In genomic region chr11:4260463-4261187, GRCm38 (mm10) we compare ENCODE assay signal across 9 mouse cellular contexts. TPM values are rescaled to one million over a fixed set of nuclear protein-coding genes. Genes with fewer than 3 reads are reported as not detected.
DNase-seq lines count a peak whose midpoint lies in the region; ATAC-seq and TF ChIP-seq lines count a peak whose summit lies in the region.
"Had no signal": no experiment of that assay in that cellular context is flagged by ENCODE, and none has a peak within 500 bp of the region (broad histone marks: within the 10 kb centered on the region; RNA-seq: fewer than 3 reads in every experiment).

No protein-coding gene starts in this region.

- H3K36me3 ChIP-seq in midbrain, embryonic 10.5 days, result no peaks in the 10 kb centered on the region
- H3K36me3 ChIP-seq in midbrain, embryonic 13.5 days, result no peaks in the 10 kb centered on the region
- no peaks in the 10 kb centered on the region for H3K36me3 ChIP-seq in embryonic facial prominence, embryonic 14.5 days (ENCODE audit: control insufficient read depth, insufficient read depth, low read length)
- H3K36me3 ChIP-seq in intestine, embryonic 16.5 days (ENCODE audit: control insufficient read depth, insufficient read depth, low read length), result no peaks in the 10 kb centered on the region
- H3K36me3 ChIP-seq: neural tube, embryonic 13.5 days had no signal

- no peak for TF ChIP-seq CTCF in lung, adult 2 months (IDR thresholded peaks at IDR 0.05; ENCODE audit: insufficient read depth, low read length)

- no peak overlapping the region for H3K4me3 ChIP-seq in midbrain, embryonic 10.5 days
- no peak overlapping the region for H3K4me3 ChIP-seq in midbrain, embryonic 13.5 days (replicated peaks)
- H3K4me3 ChIP-seq in embryonic facial prominence, embryonic 14.5 days (ENCODE audit: low read depth, low read length), result no peak overlapping the region
- H3K4me3 ChIP-seq in intestine, embryonic 16.5 days (ENCODE audit: low read length), result no peak overlapping the region
- H3K4me3 ChIP-seq in lung, adult 2 months (replicated peaks; ENCODE audit: extremely low read depth, low read depth, low read length), result peak overlapping the region; percentile 43
- H3K4me3 ChIP-seq: neural tube, embryonic 13.5 days had no signal

- peak overlapping the region; percentile 28; the same call in 1 of the 2 replicates for H3K27ac ChIP-seq in midbrain, embryonic 10.5 days (replicated peaks)
- H3K27ac ChIP-seq in midbrain, embryonic 13.5 days, result no peak overlapping the region
- no peak overlapping the region for H3K27ac ChIP-seq in embryonic facial prominence, embryonic 14.5 days (replicated peaks; ENCODE audit: low read depth, low read length)
- H3K27ac ChIP-seq in intestine, embryonic 16.5 days (ENCODE audit: low read length), result peak overlapping the region; percentile 53
- H3K27ac ChIP-seq: neural tube, embryonic 13.5 days had no signal

- no peak for DNase-seq in midbrain, embryonic 10.5 days (ENCODE audit: low spot score)
- DNase-seq in embryonic facial prominence, embryonic 14.5 days (ENCODE audit: low spot score), result peak; percentile 63
- DNase-seq in lung, adult 2 months, result peak; percentile 49
- DNase-seq in right cerebral cortex, postnatal 10 days (ENCODE audit: low spot score in 2 of 2), result no peak
- no peak for DNase-seq in spleen, postnatal 36 days (ENCODE audit: low spot score in 2 of 2)
- no peak for DNase-seq in yolk sac, embryonic 10.5 days (ENCODE audit: low spot score)

- no peaks in the 10 kb centered on the region for H3K9me3 ChIP-seq in midbrain, embryonic 10.5 days (replicated peaks)
- H3K9me3 ChIP-seq in midbrain, embryonic 13.5 days, result no peaks in the 10 kb centered on the region
- no peaks in the 10 kb centered on the region for H3K9me3 ChIP-seq in embryonic facial prominence, embryonic 14.5 days (ENCODE audit: control insufficient read depth, low read length)
- no peaks in the 10 kb centered on the region for H3K9me3 ChIP-seq in intestine, embryonic 16.5 days (ENCODE audit: control insufficient read depth, low read length)
- H3K9me3 ChIP-seq: neural tube, embryonic 13.5 days had no signal

- 76% methylated on average over 14 of the region's 14 CpGs for WGBS in midbrain, embryonic 10.5 days
- WGBS in midbrain, embryonic 13.5 days, result 50% methylated on average over 14 of the region's 14 CpGs
- WGBS in embryonic facial prominence, embryonic 14.5 days, result 32% methylated on average over 14 of the region's 14 CpGs
- WGBS in intestine, embryonic 16.5 days, result 28% methylated on average over 14 of the region's 14 CpGs
- WGBS in lung, adult 2 months, result 7% methylated on average over 14 of the region's 14 CpGs

- H3K9ac ChIP-seq in midbrain, embryonic 13.5 days (replicated peaks), result no peak overlapping the region
- H3K9ac ChIP-seq in embryonic facial prominence, embryonic 14.5 days (ENCODE audit: low read depth, low read length), result 0 out of 2 replicates have a peak overlapping the region, but pooled peaks have one; percentile 5
- H3K9ac ChIP-seq in intestine, embryonic 16.5 days (ENCODE audit: low read depth, low read length), result peak overlapping the region; percentile 36; the same call in 1 of the 2 replicates
- H3K9ac ChIP-seq: neural tube, embryonic 13.5 days had no signal

- no peak overlapping the region for H3K4me2 ChIP-seq in midbrain, embryonic 13.5 days (replicated peaks)
- H3K4me2 ChIP-seq in embryonic facial prominence, embryonic 14.5 days (ENCODE audit: low read depth, low read length), result no peak overlapping the region
- H3K4me2 ChIP-seq in intestine, embryonic 16.5 days (ENCODE audit: low read depth, low read length), result peak overlapping the region; percentile 32
- H3K4me2 ChIP-seq: neural tube, embryonic 13.5 days had no signal

- TF ChIP-seq POLR2A in lung, adult 2 months (IDR thresholded peaks at IDR 0.05; ENCODE audit: borderline replicate concordance, extremely low read depth, low read depth, low read length), result no peak

- peaks cover 51% of the 10 kb centered on the region for H3K27me3 ChIP-seq in midbrain, embryonic 10.5 days (ENCODE audit: low read depth, poor library complexity, severe bottlenecking)
- H3K27me3 ChIP-seq in midbrain, embryonic 13.5 days, result peaks cover 31% of the 10 kb centered on the region
- peaks cover 14% of the 10 kb centered on the region for H3K27me3 ChIP-seq in embryonic facial prominence, embryonic 14.5 days (replicated peaks; ENCODE audit: control insufficient read depth, insufficient read depth, low read length)
- no peaks in the 10 kb centered on the region for H3K27me3 ChIP-seq in intestine, embryonic 16.5 days (replicated peaks; ENCODE audit: control insufficient read depth, insufficient read depth, low read length)

- no peak for ATAC-seq in midbrain, embryonic 13.5 days
- no peak for ATAC-seq in embryonic facial prominence, embryonic 14.5 days (ENCODE audit: low read depth)
- ATAC-seq in intestine, embryonic 16.5 days, result no peak

- peaks cover 29% of the 10 kb centered on the region for H3K4me1 ChIP-seq in midbrain, embryonic 10.5 days
- peaks cover 16% of the 10 kb centered on the region for H3K4me1 ChIP-seq in midbrain, embryonic 13.5 days (replicated peaks)
- H3K4me1 ChIP-seq in embryonic facial prominence, embryonic 14.5 days (ENCODE audit: control insufficient read depth, insufficient read depth, low read length), result peaks cover 20% of the 10 kb centered on the region
- H3K4me1 ChIP-seq in intestine, embryonic 16.5 days (ENCODE audit: control insufficient read depth, insufficient read depth, low read length), result peaks cover 56% of the 10 kb centered on the region
- H3K4me1 ChIP-seq in lung, adult 2 months (ENCODE audit: control insufficient read depth, insufficient read depth, low read length), result peaks cover 12% of the 10 kb centered on the region

RNA-seq across cellular contexts. Expression of gene Lif, which starts 3.3 kb away (rescaled TPM):
- 0.21 TPM in 1 of 2 replicates, not detected in the other for polyA plus RNA-seq in midbrain, embryonic 10.5 days (2016; fragmentation: Nextera tagmentation; extraction: Ambion mirVana)
- polyA plus RNA-seq in midbrain, embryonic 13.5 days (2015; fragmentation: Nextera tagmentation; extraction: Ambion mirVana), result 0.19 TPM in 1 of 2 replicates, not detected in the other
- polyA plus RNA-seq in embryonic facial prominence, embryonic 14.5 days (2014; fragmentation: Nextera tagmentation; extraction: Ambion mirVana), result 0.57 and 0.67 TPM in 2 replicates
- polyA plus RNA-seq in intestine, embryonic 16.5 days (2015; fragmentation: Nextera tagmentation; extraction: Ambion mirVana), result 0.95 and 0.98 TPM in 2 replicates
- 3.5 and 4.9 TPM in 2 replicates for polyA plus RNA-seq in lung, adult 2 months (2012; rRNA removed)
- polyA plus RNA-seq: neural tube, embryonic 13.5 days had no signal

RNA-seq across cellular contexts. Expression of gene Osm, which starts 24.4 kb away (rescaled TPM):
- polyA plus RNA-seq in midbrain, embryonic 10.5 days (2016; fragmentation: Nextera tagmentation; extraction: Ambion mirVana), result 0.05 TPM in 1 of 2 replicates, not detected in the other
- 0.12 TPM in 1 of 2 replicates, not detected in the other for polyA plus RNA-seq in midbrain, embryonic 13.5 days (2015; fragmentation: Nextera tagmentation; extraction: Ambion mirVana)
- 0.12 and 0.17 TPM in 2 replicates for polyA plus RNA-seq in embryonic facial prominence, embryonic 14.5 days (2014; fragmentation: Nextera tagmentation; extraction: Ambion mirVana)
- polyA plus RNA-seq in intestine, embryonic 16.5 days (2015; fragmentation: Nextera tagmentation; extraction: Ambion mirVana), result 0.07 and 0.12 TPM in 2 replicates
- polyA plus RNA-seq in lung, adult 2 months (2012; rRNA removed), result 1.0 and 1.3 TPM in 2 replicates
- polyA plus RNA-seq: neural tube, embryonic 13.5 days had no signal

RNA-seq across cellular contexts. Expression of gene Castor1, which starts 42.6 kb away (rescaled TPM):
- 2.7 and 3.4 TPM in 2 replicates for polyA plus RNA-seq in midbrain, embryonic 10.5 days (2016; fragmentation: Nextera tagmentation; extraction: Ambion mirVana)
- 1.5 and 1.6 TPM in 2 replicates for polyA plus RNA-seq in midbrain, embryonic 13.5 days (2015; fragmentation: Nextera tagmentation; extraction: Ambion mirVana)
- polyA plus RNA-seq in embryonic facial prominence, embryonic 14.5 days (2014; fragmentation: Nextera tagmentation; extraction: Ambion mirVana), result 11.5 and 12.7 TPM in 2 replicates
- 5.9 and 7.3 TPM in 2 replicates for polyA plus RNA-seq in intestine, embryonic 16.5 days (2015; fragmentation: Nextera tagmentation; extraction: Ambion mirVana)
- polyA plus RNA-seq in lung, adult 2 months (2012; rRNA removed), result 23.3 and 26.2 TPM in 2 replicates

Comparison
In these comparisons a context has a peak if more than half of its experiments do, and no peak if none do; other contexts are left out.
1. H3K27ac ChIP-seq: peak in midbrain, embryonic 10.5 days (single experiment) and intestine, embryonic 16.5 days (single experiment); none in midbrain, embryonic 13.5 days (single experiment) and embryonic facial prominence, embryonic 14.5 days (single experiment).
2. DNase-seq: peak in embryonic facial prominence, embryonic 14.5 days (single experiment) and lung, adult 2 months (single experiment); none in midbrain, embryonic 10.5 days (single experiment), right cerebral cortex, postnatal 10 days (0 of 2), spleen, postnatal 36 days (0 of 2) and yolk sac, embryonic 10.5 days (single experiment).